Mouse (Mus musculus): ENCODE results near the gene Rab44.

Gene Rab44

GRCm38 (mm10) chr17:29195579-29195978, 81.6 kb downstream of the Rab44 start:
- no peak for DNase-seq (ENCODE audit: extremely low spot score, low read depth, low spot score)
